Mouse (Mus musculus): ENCODE data around the gene Sult6b1. TPM values are rescaled to one million over a fixed set of nuclear protein-coding genes. Genes with fewer than 3 reads are reported as not detected.

The Sult6b1 gene
- polyA plus RNA-seq, 1 experiment: not detected

- H3K4me1 ChIP-seq (replicated peaks; ENCODE audit: control insufficient read depth, insufficient read depth, low read length): peaks cover 7% of the 10 kb centered on the region
- WGBS: 17% methylated on average over 26 of the region's 26 CpGs
- H3K36me3 ChIP-seq (ENCODE audit: control insufficient read depth, insufficient read depth, low read length): peaks cover 21% of the 10 kb centered on the region
- DNase-seq: peak; percentile 16
- TF ChIP-seq CTCF (IDR thresholded peaks at IDR 0.05; ENCODE audit: borderline replicate concordance, control insufficient read depth, extremely low read depth, insufficient read depth, low read length, poor library complexity) (0 out of 2 replicates have a peak, but pooled peaks have one; percentile 6), POLR2A (IDR thresholded peaks at IDR 0.05; ENCODE audit: control insufficient read depth, extremely low read depth, insufficient read depth, low read length, poor library complexity) (no peak)
- H3K27me3 ChIP-seq (ENCODE audit: control insufficient read depth, insufficient read depth, low read length): no peaks in the 10 kb centered on the region
- no peak overlapping the region for H3K27ac ChIP-seq (ENCODE audit: control insufficient read depth, insufficient read depth, low read length)
- H3K4me3 ChIP-seq (ENCODE audit: control insufficient read depth, insufficient read depth, low read length): peak overlapping the region; percentile 93
Measured at GRCm38 (mm10) chr17:78937229-78937853, 30.5 kb upstream of the Sult6b1 start.

- TF ChIP-seq POLR2A (IDR thresholded peaks at IDR 0.05; ENCODE audit: control insufficient read depth, extremely low read depth, insufficient read depth, low read length, poor library complexity) (peak; percentile 71), CTCF (IDR thresholded peaks at IDR 0.05; ENCODE audit: borderline replicate concordance, control insufficient read depth, extremely low read depth, insufficient read depth, low read length, poor library complexity) (peak; percentile 58; the same call in 1 of the 2 replicates)
- peak; percentile 97 for DNase-seq
- peak within 1 kb of the TSS; percentile 93 for H3K4me3 ChIP-seq (ENCODE audit: control insufficient read depth, insufficient read depth, low read length)
- no peak within 1 kb of the TSS for H3K27ac ChIP-seq (ENCODE audit: control insufficient read depth, insufficient read depth, low read length)
- H3K27me3 ChIP-seq (ENCODE audit: control insufficient read depth, insufficient read depth, low read length): no peaks in the 10 kb centered on the region
- H3K36me3 ChIP-seq (ENCODE audit: control insufficient read depth, insufficient read depth, low read length): peaks cover 28% of the 10 kb centered on the region
- H3K4me1 ChIP-seq (replicated peaks; ENCODE audit: control insufficient read depth, insufficient read depth, low read length): peaks cover 7% of the 10 kb centered on the region
- WGBS: under 1% methylated on average over 45 of the region's 45 CpGs
Measured at GRCm38 (mm10) chr17:78936466-78937228, 29.9 kb upstream of the Sult6b1 start, which contains the start of the genes Cebpz and Ndufaf7. TSS of gene Cebpz (minus strand) at chr17:78937066. TSS of gene Ndufaf7 (plus strand) at chr17:78937136.

- peaks cover 7% of the 10 kb centered on the region for H3K4me1 ChIP-seq (replicated peaks; ENCODE audit: control insufficient read depth, insufficient read depth, low read length)
- WGBS: 10% methylated on average over 2 of the region's 2 CpGs
- no peak overlapping the region for H3K4me3 ChIP-seq (ENCODE audit: control insufficient read depth, insufficient read depth, low read length)
- H3K27ac ChIP-seq (ENCODE audit: control insufficient read depth, insufficient read depth, low read length): no peak overlapping the region
- TF ChIP-seq CTCF (IDR thresholded peaks at IDR 0.05; ENCODE audit: borderline replicate concordance, control insufficient read depth, extremely low read depth, insufficient read depth, low read length, poor library complexity): no peak
- no peak for TF ChIP-seq POLR2A (IDR thresholded peaks at IDR 0.05; ENCODE audit: control insufficient read depth, extremely low read depth, insufficient read depth, low read length, poor library complexity)
- H3K27me3 ChIP-seq (ENCODE audit: control insufficient read depth, insufficient read depth, low read length): no peaks in the 10 kb centered on the region
- DNase-seq: no peak
- peaks cover 36% of the 10 kb centered on the region for H3K36me3 ChIP-seq (ENCODE audit: control insufficient read depth, insufficient read depth, low read length)
Measured at GRCm38 (mm10) chr17:78935857-78936256, 29.1 kb upstream of the Sult6b1 start.

- H3K4me3 ChIP-seq (ENCODE audit: control insufficient read depth, insufficient read depth, low read length): no peak overlapping the region
- WGBS: 82% methylated on average over 6 of the region's 6 CpGs
Measured at GRCm38 (mm10) chr17:78917696-78918095, 10.9 kb upstream of the Sult6b1 start.

GRCm38 (mm10) chr17:78916899-78917298 lies 10.1 kb upstream of the Sult6b1 start:
- no peak for DNase-seq
- peaks cover 25% of the 10 kb centered on the region for H3K36me3 ChIP-seq (ENCODE audit: control insufficient read depth, insufficient read depth, low read length)
- peaks cover 8% of the 10 kb centered on the region; the same call in 1 of the 2 replicates for H3K4me1 ChIP-seq (replicated peaks; ENCODE audit: control insufficient read depth, insufficient read depth, low read length)
- H3K4me3 ChIP-seq (ENCODE audit: control insufficient read depth, insufficient read depth, low read length): peak overlapping the region; percentile 72
- H3K27me3 ChIP-seq (ENCODE audit: control insufficient read depth, insufficient read depth, low read length): no peaks in the 10 kb centered on the region
- WGBS: 1% methylated on average over 11 of the region's 11 CpGs
- H3K27ac ChIP-seq (ENCODE audit: control insufficient read depth, insufficient read depth, low read length): peak overlapping the region; percentile 42; the same call in 1 of the 2 replicates
- no peak for TF ChIP-seq POLR2A (IDR thresholded peaks at IDR 0.05; ENCODE audit: control insufficient read depth, extremely low read depth, insufficient read depth, low read length, poor library complexity)
- TF ChIP-seq CTCF (IDR thresholded peaks at IDR 0.05; ENCODE audit: borderline replicate concordance, control insufficient read depth, extremely low read depth, insufficient read depth, low read length, poor library complexity): no peak

More at GRCm38 (mm10) chr17:78917696-78918095, 10.9 kb upstream of the Sult6b1 start:
- peaks cover 32% of the 10 kb centered on the region for H3K36me3 ChIP-seq (ENCODE audit: control insufficient read depth, insufficient read depth, low read length)
- H3K27me3 ChIP-seq (ENCODE audit: control insufficient read depth, insufficient read depth, low read length): no peaks in the 10 kb centered on the region
- TF ChIP-seq POLR2A (IDR thresholded peaks at IDR 0.05; ENCODE audit: control insufficient read depth, extremely low read depth, insufficient read depth, low read length, poor library complexity): no peak
- no peak for TF ChIP-seq CTCF (IDR thresholded peaks at IDR 0.05; ENCODE audit: borderline replicate concordance, control insufficient read depth, extremely low read depth, insufficient read depth, low read length, poor library complexity)
- no peak overlapping the region for H3K27ac ChIP-seq (ENCODE audit: control insufficient read depth, insufficient read depth, low read length)
- DNase-seq: no peak
- peaks cover 8% of the 10 kb centered on the region; the same call in 1 of the 2 replicates for H3K4me1 ChIP-seq (replicated peaks; ENCODE audit: control insufficient read depth, insufficient read depth, low read length)

GRCm38 (mm10) chr17:78916369-78916813 lies 9.6 kb upstream of the Sult6b1 start, which contains the start of gene Cebpzos:
TSS of gene Cebpzos (plus strand) at chr17:78916500.
- TF ChIP-seq CTCF (IDR thresholded peaks at IDR 0.05; ENCODE audit: borderline replicate concordance, control insufficient read depth, extremely low read depth, insufficient read depth, low read length, poor library complexity): peak; percentile 60; the same call in 1 of the 2 replicates
- TF ChIP-seq POLR2A (IDR thresholded peaks at IDR 0.05; ENCODE audit: control insufficient read depth, extremely low read depth, insufficient read depth, low read length, poor library complexity): peak; percentile 84
- Histone ChIP-seq H3K27ac (ENCODE audit: control insufficient read depth, insufficient read depth, low read length) (peak within 1 kb of the TSS; percentile 42; the same call in 1 of the 2 replicates), H3K36me3 (ENCODE audit: control insufficient read depth, insufficient read depth, low read length) (peaks cover 19% of the 10 kb centered on the region), H3K4me3 (ENCODE audit: control insufficient read depth, insufficient read depth, low read length) (peak within 1 kb of the TSS; percentile 72), H3K27me3 (ENCODE audit: control insufficient read depth, insufficient read depth, low read length) (no peaks in the 10 kb centered on the region), H3K4me1 (replicated peaks; ENCODE audit: control insufficient read depth, insufficient read depth, low read length) (peaks cover 8% of the 10 kb centered on the region; the same call in 1 of the 2 replicates)
- under 1% methylated on average over 37 of the region's 37 CpGs for WGBS
- peak; percentile 92 for DNase-seq

Data from thymus, adult 2 months (tissue).